Mouse (Mus musculus) urinary bladder, postnatal 10 days (tissue): ENCODE data around the gene Cfc1.
"Not testable (repeated sequence)": the region's sequence is repeated elsewhere in the genome, so short reads cannot be mapped to it uniquely, and the experiment has no call there.

ENCODE experiments used
- DNase-seq: peaks from one replicate; pipeline ENCODE4 v3.0.0; 2022; ENCODE audit warnings: low spot score

Cfc1 gene

DNA sequence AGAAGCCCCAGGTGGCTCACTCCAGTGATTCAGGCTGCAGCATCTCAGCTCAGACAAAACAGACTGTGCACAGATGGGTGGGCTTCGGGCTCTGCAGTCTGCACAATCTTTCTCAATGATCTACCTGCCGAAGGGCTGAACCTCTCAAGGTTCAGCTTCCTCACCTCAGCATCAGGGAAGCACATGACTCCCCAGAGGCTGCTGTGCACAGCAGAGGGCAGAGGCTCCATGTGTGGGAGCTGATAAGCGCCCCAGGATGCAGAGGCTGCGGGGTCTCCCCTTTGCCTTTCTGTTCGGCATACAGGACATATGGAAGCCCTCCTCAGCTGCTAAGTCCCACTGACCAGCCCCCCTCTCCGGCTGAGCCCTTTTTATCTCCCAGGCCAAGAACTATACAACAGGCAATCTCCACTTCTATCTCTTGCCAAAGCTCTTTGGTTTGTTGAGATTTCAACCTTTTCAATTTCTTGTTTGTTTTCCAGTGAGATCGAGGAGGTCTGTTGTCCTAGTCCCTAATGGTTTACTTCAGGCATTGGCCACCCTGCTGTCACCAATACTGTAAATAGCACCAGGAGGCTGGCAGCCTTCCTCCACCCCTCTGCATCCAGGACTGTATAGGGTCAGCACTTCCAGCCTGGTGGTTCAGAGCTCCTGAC is at the start of gene Cfc1:
Gene Cfc1, plus strand, starts transcription at position 606 of the 656 bp plus-strand sequence.
- not testable (repeated sequence) for DNase-seq

DNA sequence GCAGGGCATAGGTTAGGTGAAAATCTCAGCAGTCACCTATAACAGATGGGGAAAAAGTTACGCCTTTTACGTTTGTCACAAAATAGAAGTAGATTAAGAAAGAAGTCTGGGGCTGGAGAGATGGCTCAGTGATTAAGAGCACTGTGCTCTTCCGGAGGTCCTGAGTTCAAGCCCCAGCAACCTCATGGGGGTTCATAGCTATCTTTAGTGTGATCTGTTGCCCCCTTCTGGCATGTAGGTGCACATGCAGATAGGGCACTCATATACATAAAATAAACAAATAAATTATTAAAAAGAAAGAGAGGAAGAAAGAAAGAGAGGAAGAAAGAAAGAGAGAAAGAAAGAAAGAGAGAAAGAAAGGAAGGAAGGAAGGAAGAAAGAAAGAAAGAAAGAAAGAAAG is 48.1 kb upstream of the Cfc1 start:
- DNase-seq = no peak

DNA sequence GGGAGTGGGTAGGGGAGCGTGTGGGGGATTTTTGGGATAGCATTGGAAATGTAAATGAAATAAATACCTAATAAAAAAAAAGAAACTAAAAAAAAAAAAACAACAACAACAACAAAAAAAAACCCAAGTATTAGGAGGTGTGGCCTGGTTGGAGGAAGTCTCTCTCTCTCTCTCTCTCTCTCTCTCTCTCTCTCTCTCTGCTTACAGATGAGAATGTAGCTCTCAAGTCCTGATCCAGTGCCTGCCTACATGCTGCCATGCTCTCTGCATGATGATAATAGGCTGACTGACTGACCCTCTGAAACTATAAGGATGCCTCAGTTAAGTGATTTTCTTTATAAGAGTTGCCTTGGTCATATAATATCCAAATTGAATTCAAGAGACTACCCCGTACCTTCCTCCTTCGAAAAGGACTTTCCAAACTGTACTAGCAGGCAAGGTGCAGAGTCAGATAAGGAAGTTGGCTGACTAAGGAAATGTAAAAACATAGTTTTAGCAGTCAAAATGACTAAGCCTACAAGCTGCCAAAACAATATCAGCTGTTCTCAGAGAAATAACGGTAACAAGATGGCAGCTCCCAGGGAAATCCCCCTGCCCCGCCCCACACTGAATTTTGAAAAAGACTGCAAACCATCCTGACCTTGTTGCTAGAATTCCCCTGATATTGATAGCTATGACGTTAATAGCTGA is 45.5 kb upstream of the Cfc1 start:
- no peak for DNase-seq

DNA sequence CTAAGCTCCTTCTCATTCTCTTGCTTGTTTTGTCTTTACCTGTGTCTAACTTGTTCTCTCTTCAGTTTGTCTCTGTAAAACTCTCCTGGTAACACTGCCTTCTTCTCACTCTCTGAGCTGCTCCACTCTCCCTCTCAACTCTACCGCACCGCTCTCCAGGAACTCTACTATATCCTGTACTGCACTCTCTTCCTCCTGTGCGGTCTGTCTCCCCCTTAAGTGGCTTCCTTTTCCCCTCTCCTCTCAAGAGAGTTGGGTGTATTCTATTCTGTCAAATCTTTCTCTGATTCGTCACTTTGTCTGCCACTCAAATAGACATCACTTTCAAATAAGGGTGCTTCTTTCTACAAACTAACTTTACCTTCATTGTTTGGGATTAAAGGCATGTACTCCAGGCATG is 44.0 kb upstream of the Cfc1 start:
- DNase-seq = no peak

DNA sequence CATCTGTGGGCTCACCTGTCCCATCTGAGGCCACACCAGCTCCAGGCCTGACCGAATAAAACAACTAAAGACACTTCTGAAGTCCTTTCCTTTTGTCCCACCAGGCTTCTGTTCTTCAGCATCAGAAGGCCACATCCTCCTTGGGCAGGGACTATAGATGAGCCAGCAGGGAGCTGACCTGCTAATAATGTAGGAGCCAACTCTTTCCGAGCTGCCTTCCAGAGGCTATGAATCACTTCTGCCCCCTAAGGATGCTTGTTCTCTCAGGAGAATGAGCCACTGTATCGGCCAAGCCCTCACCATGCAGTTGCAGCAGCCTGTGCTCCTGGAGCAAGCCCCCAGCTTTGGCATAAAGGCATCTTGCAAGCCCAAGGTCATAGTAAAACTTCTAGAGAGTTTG is 32.5 kb upstream of the Cfc1 start:
- DNase-seq = no peak

DNA sequence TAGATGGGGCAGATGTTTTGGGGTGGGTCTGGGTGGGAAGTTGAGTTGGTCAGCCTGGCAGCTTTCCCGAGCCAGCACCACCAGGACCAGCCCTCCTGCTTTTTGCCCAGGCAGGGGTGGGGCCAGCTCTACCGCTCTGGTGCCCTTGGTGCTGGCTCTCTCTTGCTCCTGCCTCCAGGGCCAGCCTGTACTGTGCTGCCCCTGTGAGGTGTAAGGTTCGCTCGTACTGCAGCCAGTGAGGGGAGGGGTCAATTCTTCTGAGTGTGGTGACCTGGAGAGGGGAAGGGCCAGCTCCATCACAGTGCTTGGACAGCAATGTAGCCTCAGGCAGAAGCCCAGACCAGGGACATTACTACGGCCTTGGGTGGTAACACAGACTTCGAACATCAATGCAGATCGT is 30.1 kb upstream of the Cfc1 start:
- DNase-seq = no peak

DNA sequence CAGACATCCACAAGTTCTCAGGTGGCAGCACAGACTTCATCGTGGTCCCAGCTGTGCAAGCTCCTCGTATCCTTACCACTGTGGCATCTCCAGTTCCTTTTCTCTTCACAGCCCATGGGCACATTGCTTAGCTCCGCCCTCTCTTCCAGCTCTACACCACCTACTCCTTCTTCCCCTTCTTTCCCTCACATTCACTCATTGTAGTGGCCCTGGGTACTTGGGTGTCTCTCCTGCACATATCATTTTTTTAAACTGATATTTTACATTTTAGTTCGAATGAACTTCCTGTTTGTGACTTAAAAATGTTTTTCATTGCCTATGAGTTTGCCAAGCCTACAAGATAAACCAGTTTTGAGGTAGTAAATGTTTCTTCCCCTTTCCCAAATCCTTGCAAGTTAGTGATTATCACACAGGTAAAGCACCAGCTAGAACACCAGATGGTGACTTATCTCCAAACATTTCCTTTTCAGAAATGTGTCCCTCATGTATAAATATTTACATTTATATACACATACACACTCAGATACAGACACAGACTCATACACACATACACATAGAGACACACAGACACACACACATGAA is 29.4 kb upstream of the Cfc1 start:
- DNase-seq = no peak

DNA sequence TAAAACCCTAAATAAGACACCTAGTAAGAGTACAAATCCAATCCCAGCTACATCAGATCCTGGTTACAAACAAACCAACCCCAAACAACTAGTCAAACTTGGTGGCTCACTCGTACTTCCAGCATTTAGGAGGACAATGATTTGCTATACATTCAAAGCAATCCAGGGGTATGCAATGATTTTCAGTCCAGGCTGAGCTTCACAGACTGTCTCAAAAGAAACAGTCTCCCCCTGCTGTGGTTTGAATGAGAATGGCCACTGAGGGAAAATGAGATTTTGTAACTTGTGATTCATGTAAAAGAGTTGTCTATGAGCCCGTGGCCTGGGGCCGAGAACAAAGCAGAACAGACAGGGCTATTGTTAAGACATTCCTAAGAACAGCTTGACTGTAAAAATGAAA is 27.5 kb upstream of the Cfc1 start:
- DNase-seq = no peak

DNA sequence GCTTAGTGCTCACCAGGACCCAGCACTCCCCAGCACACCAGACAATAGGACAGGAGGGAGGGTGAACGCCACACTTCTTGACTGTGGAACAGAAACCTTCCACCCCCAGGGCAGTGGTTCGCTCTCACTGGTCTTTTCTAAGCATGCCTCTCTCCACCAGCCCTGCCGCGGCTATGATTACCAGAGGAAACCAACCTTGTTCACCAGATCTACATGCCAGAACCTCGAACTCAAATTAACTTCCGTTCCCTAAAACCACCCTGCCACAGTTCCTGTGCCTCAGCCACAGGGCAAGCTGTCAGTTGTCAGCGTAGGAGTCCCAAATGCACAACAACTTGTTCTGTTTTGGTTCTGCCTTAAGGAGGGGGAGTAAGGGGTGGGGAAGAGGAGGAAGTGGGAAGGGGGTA is 24.9 kb upstream of the Cfc1 start:
- no peak for DNase-seq

DNA sequence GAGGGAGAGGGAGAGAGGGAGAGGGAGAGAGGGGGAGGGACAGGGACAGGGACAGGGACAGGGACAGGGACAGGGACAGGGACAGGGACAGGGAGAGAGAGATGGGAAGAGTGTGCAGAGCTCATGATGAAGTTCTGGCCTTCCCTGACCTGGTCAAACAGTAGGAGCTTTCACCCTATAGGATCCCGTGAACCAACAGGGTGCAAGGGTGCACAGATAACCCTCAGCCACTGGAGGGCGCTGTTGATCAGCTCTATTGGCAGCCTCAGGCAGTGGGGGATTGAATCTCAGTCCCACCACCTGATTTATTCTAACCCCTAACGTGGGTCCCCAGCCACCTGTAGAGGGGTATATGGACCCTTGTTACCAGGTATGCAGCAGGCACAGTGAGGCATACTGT is 24.4 kb upstream of the Cfc1 start:
- DNase-seq = no peak

DNA sequence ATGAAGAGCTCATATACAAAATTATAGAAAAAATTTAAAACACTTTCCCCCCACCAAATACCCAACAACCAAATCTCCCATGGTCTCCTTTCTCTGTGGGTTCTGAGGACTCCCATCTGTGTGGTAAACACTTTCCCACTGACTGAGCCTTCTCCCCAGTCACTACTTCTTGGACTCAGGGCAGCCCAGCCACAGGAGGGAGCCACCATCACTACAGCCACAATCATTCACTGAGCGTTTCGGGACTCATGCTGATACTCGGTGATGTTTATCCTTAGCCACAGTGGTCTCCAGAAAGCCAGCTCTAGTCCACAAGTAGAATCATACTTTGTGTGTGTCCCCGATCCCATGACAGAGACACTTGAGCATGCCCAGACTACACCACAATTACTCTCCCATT is 22.4 kb upstream of the Cfc1 start:
- DNase-seq = no peak

DNA sequence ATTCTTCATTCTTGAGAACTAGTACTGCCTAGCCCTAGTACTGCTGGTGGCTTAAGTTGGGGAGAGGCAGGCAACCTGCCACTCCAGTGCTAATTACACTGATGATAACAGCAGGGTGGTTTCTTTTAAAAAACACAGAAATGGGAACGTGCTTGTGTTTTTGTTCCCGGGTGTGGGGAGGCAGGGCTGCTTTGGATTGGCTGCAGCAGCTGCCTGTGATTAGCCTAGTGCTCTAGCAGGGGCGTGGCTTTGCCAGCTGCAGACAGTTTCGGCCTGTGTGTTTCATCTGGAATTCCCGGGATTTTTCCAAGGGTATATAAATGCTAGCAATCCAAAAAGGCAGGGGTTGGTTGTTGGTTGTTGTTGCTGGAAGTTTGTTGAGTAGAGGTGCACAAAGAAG is 18.9 kb upstream of the Cfc1 start:
- no peak for DNase-seq

DNA sequence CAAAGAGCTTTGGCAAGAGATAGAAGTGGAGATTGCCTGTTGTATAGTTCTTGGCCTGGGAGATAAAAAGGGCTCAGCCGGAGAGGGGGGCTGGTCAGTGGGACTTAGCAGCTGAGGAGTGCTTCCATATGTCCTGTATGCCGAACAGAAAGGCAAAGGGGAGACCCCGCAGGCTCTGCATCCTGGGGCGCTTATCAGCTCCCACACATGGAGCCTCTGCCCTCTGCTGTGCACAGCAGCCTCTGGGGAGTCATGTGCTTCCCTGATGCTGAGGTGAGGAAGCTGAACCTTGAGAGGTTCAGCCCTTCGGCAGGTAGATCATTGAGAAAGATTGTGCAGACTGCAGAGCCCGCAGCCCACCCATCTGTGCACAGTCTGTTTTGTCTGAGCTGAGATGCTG is 18.2 kb upstream of the Cfc1 start:
- not testable (repeated sequence) for DNase-seq

DNA sequence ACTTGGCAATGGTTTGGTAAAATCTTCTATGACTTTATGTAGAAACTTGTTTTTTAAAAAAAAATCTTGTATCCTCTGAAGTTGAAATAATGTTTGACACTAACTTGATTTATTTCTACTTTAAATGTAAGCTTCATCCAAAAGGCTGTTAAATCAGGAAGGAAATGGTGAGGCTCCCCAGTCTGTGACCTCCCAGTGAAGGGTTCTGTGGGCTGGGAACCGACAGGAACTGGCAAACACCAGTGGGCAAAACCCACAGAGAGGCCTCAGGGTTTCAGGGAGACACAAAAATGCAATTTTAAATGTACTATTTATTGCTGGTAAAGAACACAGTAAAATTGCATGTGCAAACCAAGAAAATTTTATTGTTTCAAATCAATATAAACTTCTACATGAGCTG is 17.7 kb upstream of the Cfc1 start:
- not testable (repeated sequence) for DNase-seq

DNA sequence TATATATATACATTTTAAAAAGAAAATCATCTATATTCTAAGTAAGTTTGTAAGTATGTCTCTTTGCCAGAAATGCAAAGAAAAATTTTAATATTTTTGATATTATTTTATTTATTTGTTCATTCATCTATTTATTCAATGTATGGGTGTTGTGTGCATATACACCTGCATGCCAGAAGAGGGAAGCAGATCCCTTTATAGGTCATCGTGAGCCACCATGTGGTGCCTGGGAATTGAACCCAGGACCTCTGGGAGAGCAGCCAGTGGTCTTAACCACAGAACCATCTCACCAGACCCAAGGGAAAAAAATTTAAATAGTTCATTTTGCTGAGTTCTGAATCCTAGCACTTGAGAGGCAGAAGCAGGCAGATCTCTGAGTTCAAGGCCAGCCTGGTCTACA is 17.2 kb upstream of the Cfc1 start:
- no peak for DNase-seq

DNA sequence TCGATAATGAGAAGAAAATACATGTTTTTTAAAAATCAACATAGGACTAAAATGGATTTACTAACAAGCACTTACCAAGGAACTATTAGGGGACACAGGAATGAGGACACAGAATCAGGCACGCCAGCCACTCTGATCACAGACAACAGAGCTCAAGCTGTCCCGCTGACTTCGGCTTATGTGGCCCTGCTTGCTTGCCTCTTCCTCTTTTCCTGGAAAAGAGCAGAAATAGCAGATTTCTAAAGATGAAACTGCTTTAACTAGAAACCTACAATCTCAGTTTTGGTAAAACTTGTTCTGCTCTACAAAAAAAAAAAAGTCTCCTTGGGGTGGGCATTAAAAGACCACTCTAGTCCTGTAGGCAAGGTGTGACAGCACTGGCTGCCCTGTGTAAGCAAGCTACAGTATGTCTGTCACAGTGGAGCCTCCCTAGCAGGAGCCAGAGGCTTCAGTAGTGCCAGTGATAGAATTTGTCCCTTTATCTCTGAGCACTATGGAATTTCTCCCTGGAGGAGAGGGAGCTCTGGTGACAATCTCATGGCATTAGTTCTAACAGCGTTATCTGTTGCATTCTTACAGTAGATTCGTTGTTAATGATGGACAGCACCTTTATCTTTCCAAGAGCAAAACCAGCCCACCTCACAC is 13.1 kb upstream of the Cfc1 start:
- DNase-seq = no peak

DNA sequence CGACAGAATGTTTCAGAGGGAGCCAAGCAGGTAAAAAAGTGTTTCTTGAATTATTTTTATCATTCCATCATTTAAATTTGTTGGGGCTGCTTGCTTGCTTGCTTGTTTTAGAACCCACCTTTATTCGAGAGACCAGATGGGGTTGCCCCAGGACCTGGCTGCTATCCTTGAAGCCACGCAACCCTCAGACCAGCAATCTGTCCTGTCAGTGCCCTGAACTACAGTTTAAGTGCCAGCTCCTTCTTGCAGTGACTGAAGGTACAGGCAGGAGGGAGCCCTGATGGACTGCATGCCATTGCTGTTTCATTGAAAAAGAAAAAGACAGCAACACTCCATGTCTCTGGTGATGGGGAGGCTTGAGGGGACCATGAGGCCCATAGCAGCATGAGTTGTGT is 12.6 kb upstream of the Cfc1 start:
- no peak for DNase-seq

DNA sequence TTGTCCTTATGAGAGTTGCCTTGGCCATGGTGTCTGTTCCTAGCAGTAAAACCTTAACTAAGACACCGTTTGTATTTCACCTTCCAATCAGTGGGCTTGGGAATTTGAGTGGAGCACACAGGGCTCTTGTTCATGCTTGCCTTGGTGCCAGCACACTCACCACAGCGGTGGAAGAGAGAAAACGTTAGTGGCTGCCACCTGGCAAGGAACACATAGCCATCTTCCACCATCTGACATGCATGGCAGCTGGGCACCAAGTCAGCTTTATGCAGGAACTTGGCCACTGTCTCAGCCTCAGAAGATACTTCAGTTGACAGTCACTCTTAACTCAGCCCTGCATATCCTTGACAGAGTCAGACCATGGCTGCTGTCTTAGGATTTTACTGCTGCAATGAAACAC is 11.8 kb upstream of the Cfc1 start:
- DNase-seq = no peak

DNA sequence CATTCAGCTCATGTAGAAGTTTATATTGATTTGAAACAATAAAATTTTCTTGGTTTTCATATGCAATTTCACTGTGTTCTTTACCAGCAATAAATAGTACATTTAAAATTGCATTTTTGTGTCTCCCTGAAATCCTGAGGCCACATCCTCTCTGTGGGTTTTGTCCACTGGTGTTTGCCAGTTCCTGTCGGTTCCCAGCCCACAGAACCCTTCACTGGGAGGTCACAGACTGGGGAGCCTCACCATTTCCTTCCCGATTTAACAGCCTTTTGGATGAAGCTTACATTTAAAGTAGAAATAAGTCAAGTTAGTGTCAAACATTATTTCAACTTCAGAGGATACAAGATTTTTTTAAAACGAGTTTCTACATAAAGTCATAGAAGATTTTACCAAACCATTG is 874 bp upstream of the Cfc1 start:
- not testable (repeated sequence) for DNase-seq

DNA sequence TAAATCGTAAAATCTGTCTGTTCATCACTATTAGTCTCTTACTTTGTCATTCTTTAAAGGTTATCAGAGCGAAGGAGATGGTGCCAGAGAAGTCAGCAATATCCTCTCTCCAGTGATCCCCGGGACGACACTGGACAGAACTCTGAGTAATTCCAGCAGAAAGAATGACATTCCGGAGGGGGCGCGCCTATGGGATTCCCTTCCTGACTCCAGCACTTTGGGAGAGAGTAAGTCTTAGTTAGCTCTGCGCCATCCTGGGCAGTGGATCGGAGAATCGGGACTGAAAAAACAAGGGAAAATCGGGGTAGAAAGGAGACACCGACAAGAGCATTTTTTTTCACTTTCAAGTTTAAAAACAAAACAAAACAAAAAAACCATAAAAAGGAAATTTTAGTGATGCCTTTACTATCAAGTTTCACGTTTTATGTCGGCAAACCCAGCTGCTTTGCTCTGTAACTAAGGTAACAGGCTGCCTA is 881 bp downstream of the Cfc1 start:
- DNase-seq = no peak

DNA sequence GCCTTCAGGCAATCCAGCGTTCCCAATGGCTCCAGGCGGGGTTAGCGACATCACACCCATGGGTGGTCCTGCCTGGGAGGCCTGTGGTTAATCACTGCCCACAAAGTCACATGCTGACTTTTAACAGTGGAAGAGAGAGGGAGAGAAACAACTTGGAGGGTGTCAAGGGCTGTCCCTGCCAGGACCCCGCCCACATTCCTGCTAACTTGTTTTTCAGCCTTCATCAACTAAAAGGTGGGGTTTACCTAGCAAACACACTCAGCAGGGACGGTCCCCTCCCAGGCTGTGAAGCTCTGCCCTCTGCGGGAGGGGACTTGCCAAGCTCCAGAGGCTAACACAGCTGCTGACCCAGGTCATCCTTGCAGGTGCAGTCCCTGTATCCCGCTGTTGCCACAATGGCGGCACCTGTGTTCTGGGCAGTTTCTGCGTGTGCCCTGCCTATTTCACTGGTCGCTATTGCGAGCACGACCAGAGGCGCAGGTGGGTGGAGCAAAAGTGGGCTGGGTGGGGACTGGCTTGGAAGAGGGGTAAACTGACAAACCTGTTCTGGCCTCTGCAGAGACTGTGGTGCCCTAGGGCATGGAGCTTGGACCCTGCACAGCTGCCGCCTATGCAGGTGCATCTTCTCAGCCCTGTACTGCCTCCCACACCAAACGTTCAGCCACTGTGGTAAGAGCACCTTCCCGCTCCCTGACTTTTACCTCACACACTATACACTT is 1.5 kb downstream of the Cfc1 start:
- no peak for DNase-seq

DNA sequence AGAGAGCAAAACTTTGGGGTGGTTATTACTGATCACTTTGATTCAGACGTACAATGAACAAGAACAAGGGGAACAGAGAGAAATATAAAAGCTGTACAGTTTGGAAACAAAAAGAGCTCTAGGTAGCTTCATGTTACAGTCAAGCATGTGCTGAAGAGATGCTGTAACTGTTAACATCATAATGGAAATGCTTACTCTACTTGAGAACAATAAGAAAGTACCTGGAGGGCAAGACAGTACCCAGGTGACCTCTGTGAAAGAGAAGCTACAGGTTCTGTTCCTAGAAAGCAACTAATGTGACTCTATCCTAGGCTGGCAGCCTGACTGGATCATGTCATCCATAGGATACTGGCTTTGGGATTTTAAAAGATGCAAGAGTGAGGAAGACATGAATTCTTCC is 11.6 kb downstream of the Cfc1 start:
- DNase-seq = no peak
